Mouse (Mus musculus): ENCODE results near the gene Sh3yl1.

Sh3yl1 gene

DNA sequence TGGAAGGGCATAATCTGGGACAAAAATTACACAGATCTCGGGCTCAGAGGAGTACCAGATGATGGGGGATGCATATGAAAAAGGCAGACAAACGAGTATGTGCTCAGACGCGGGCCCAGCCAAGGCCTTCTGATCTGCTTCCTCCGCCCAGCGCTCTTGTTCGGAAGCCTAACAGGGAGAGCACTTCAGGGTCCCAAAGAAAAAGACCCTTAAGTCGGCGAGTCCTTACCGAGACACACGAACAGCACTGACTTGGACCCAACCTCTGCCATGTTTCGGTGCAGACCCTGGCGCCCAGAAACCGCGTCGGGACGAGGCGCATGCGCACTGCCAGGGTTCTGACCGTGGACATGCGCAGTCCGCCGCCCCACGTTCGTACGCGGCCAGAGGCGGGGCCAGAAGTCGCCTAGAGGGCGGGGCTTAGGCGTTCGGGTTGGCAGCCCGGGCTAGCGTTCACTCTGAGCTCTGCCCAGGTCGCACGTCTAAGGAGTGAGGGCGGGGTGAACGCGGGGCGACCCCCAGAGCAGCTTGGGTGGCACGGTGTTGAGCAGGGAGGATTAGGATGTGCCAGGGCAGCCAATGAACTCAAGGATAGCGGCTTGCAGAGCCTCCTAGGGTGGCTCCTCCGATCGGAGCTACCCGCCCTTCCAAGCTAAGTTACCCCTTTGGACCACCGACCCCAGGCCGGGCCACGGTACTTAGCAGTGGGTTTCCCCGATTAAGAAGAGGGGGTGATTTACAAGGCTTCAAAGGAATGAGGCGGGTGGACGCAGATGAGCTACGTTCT lies at the start of gene Sh3yl1, which contains the start of gene Acp1:
TSS of gene Sh3yl1 (plus strand) at position 408 of the 787 bp plus-strand sequence.
TSS of gene Acp1 (minus strand) at position 329 of the 787 bp plus-strand sequence.
- peak; percentile 94 to 95 for DNase-seq (ENCODE audit: low read depth in 2 of 2, low spot score in 2 of 2)

DNA sequence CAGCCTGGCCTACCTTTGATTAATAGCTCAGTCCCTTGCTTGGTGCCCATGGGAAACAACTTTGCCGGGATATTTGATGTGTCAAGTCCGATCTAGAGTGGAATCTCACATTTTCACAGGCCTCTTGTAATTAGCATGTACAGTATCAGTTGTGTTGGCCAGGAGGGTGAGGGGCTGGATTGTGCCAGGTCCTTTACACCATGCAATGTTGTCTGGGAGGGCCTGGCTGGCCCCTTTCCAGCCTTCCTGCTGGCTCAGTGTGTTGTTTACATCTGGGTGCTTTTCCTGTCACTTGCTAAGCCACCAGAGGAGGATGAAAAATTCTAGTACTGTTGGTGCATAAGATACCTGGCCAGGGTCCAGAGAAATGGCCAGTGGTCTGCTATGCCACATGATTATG lies 47.1 kb upstream of the Sh3yl1 start:
- DNase-seq (ENCODE audit: low read depth in 2 of 2, low spot score in 2 of 2), result no peak

DNA sequence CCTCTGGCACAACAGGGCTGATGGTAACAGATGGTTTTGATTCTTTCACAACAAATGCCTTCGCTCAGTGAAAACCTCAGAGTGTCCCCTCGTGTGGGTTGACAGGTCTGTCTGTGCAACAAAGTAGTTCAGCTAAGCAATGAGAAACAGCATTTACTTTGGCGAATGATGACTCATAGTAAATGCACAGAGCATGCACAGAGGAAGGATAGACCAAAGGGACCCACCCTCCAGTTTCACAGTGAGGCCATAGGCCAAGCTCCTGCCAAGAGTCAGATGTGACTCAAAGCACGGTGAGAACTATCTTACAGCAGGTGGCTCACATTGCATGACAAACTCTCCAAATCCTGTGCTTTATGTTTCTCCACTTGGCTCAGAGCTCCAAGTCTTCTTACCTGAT lies 45.7 kb upstream of the Sh3yl1 start:
- no peak for DNase-seq (ENCODE audit: low read depth in 2 of 2, low spot score in 2 of 2)

DNA sequence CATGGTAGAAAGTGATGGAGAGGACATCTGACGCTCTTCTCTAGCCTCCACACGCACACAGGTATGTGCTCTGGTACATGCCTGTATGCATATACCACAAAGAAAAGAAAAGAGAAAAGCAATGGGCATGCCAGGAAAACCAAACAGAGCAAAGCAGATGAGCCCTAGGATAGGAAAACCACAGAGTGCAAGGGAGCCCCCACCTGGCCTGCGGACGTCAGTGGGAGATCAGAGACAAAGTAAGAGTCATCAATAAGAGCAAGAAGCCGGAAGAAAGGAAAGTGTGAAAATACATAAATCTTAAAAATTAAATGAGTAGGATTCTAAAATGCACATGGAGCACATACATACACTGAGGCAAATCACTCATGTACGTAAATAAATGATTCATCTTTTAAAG lies 32.0 kb upstream of the Sh3yl1 start:
- DNase-seq (ENCODE audit: low read depth in 2 of 2, low spot score in 2 of 2), result no peak

DNA sequence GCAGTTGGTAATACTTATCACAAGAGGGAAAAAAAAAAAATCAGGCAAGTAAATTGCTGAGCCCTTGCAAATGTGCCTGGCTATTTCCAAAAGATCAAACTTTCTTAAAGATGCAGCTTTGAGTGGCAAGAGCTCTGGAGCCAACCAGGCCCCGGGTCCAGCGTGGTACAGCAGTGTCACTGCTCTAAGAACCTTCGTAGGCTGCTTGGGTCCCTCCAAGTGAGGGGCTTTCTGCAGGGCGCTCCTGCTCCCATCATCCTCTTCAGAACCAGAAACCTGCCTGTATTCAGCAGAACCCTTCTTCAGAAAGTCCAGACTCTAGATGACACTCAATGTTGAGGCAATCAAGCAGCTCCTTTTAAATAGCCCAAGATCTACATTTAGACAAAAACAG lies 27.9 kb upstream of the Sh3yl1 start:
- DNase-seq (ENCODE audit: low read depth in 2 of 2, low spot score in 2 of 2), result no peak

DNA sequence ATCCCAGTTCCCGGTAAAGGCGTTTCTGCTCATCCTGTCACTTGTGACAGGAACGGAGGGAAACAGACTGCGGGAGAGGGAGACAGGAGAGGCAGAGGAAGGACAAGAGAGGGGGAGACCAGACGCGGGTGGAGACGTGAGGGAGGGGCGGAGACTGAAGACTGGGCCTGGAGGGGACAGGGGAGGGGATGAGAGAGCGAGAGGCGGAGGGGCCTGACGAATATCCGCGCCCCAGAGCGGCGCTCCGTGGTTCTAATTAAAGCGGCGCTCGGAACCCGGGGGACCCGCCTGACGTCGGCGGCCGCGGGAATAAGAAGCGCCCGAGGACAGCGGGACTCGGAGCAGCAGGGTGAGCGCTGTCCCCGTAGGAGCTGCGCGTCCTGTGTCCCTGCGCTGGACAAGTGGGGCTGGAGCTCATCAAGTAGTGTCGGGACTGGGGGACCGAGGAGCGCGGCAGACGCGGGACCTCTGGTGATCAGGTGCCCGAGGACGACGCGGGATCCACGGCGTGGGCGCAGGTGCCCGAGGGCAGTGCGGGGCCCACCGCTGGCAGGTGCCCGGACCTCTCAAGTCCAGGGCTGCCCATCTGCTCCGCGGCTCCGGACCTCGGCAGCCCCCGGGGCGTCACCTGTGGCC lies 27.4 kb upstream of the Sh3yl1 start, which contains the start of gene Alkal2:
TSS of gene Alkal2 (plus strand) at position 337 of the 636 bp plus-strand sequence.
- DNase-seq (ENCODE audit: low read depth in 2 of 2, low spot score in 2 of 2), result no peak

DNA sequence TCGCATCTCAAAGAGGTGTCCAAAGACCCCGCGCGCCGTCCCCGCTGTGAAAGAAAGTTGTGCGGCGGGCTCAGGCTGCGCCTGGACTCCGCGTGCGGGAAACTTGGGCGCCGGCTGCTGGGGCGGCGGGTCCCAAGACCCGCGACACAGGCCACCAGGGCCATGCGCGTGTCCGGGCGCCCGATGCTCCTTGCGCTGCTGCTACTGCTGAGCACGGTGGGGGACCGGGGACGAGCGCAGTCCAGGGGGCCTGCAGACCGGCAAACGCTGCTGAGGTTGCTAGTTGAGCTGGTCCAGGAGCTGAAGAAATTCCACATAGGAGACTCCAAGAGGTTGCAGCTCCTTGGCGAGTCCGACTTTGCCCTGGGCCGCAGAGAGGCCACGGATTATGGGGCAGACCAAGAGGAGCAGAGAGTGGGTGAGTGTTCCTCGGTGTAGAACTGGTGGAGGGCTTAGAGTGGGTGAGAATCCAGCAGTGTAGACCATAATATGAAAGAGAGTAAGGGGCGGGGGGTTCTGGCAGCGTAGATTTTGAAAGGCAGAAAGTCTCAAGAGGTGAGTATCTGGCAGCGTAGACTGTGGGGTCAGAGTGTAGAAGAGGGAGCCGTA lies 26.7 kb upstream of the Sh3yl1 start:
- DNase-seq (ENCODE audit: low read depth in 2 of 2, low spot score in 2 of 2), result no peak

DNA sequence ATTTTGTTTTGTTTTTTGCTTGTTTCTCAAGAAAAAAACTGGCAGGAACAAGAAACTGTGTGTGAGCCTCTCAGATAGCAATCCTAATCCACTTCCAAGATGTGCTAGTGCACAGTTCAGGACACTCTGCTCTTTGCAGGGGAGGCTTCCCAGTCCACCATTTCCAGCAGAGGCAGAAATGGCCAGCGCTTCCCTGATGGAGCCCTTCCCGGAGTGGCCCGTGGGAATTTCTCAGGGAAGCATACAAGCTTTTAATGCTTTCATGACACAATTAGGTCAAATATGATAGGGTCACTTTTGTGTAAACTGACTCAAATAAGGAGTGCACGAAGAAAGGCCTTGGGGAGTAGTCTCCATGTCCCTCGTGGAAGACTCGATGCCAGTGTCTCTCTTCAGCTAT lies 25.6 kb upstream of the Sh3yl1 start:
- no peak for DNase-seq (ENCODE audit: low read depth in 2 of 2, low spot score in 2 of 2)

DNA sequence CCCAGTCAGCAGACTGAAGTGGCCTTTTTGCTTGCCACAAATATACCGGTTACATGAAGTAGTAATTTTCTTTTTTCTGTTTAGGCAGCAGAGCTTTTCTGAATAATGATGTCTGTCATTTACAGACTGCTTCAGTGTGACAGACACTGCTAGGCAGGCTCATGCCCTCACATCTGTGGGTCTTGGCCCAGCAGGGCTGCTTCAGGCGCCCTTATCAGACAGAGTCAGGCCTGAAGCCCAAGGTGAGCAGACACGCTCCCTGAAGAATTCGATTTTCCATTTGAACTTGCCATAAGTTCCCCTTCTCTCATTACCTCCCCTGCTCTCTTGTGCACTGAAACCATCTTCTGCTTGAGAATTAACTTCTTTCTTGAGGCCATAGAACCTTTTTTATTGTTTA lies 23.5 kb upstream of the Sh3yl1 start:
- DNase-seq (ENCODE audit: low read depth in 2 of 2, low spot score in 2 of 2), result no peak

DNA sequence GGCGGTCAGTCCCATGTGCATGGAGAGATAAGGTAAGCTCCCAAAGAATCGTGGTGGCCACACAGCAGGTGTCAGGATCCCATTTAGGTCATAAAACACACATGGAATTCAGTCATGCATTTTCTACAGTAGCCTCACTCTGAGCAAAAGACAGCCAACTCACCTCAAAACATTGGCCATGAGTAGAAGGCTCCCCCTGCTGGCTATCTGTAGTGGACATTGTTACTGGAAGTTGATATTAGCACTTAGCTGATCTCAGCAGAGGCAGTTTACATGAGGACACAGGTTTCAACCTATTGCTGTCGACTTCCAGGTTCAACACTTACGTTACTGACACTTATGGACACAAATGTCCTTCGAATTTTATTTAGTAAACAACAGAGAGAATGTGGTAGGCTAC lies 21.4 kb upstream of the Sh3yl1 start:
- no peak for DNase-seq (ENCODE audit: low read depth in 2 of 2, low spot score in 2 of 2)

DNA sequence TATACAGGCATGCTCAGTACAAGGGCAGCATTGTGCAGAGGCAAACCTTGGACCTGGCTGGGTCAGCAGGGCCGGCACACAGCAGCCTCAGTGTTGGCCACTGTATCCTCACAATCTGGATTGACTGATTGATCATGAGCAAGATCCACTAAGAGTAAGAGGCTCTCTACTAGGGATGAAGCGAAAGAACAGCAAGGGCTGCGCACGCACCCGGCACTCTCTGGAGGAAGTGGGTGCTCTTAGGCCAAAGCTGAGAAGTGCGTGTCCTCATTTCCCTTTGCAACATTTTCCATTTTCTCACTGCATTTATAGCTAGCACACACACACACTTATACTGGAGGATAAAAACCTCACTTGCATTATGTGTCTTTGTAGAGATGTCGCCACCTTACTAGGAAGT lies 20.0 kb upstream of the Sh3yl1 start:
- no peak for DNase-seq (ENCODE audit: low read depth in 2 of 2, low spot score in 2 of 2)

DNA sequence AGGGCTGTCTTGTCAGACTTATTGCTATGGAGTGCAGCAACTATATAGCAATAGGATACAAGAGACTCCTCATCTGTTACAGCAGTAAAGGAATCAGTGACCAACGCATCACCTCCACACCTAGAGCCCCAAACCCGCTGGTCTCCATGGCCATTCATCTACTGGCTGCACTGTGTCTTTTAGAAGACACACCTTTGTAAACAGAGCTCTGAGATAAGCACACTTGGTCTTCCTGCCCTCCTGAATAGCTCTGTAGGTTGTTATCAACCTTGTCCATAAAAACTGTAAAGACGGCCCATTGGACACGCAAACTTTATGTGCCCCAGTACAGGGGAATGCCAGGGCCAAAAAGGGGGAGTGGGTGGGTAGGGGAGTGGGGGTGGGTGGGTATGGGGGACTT lies 14.4 kb upstream of the Sh3yl1 start:
- DNase-seq (ENCODE audit: low read depth in 2 of 2, low spot score in 2 of 2), result no peak

DNA sequence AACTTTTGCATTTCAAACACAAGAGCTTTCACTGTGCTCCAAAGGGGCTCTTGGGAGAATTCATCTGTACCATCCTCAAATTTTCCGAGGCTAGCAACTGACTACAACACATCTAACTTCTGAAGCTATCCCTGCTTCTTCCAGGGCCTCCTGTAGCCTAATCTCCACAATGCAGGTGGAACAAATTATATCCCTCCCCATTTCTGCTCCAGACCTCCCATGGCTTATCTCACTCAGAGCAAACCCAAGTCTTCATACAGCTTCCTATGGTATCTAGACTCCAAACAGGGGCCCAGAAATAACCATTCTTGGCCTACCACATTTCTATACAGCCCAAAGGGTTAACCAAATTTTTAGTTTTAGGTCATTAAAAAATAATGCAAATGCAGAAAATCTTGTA lies 2.8 kb upstream of the Sh3yl1 start:
- DNase-seq (ENCODE audit: low read depth in 2 of 2, low spot score in 2 of 2), result no peak

DNA sequence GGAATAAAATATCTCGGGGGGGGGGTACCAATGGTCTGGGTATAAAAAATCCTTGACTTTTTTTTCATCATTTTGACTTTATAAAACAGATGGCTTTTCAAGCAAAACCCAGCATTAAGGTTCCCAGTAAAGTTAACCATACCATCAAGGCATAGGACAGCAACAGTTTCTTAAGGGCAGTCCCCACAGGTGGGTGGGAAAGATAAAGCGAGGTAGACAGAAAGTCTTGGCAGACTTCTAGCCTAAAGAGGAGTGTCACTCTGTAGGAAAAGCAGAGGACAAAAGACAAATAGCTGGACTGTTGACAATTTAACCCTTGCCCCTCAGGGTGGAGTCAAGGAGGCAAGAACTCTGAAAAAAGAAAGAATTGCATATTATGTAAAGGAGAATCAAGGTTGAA lies 1.6 kb upstream of the Sh3yl1 start:
- DNase-seq (ENCODE audit: low read depth in 2 of 2, low spot score in 2 of 2), result no peak

DNA sequence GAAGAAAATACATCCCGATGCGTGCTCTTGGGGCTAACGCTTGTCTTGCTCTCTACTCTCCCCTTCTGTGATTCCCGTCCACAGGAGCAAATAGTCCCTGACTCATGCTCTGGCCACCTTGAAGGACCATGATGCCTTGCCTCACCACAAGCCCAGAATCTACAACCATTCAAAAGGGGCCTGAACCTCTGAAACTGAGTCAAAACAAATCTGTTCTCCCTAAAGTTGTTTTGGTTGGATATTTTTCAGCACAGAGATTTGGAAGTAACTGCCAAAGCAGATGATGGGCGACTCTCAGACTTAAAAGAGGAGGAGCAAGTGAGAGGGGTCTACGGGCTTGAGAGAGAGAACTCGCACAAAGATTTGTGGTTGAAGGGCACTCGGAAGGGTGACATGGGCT lies 608 bp upstream of the Sh3yl1 start:
- no peak for DNase-seq (ENCODE audit: low read depth in 2 of 2, low spot score in 2 of 2)

DNA sequence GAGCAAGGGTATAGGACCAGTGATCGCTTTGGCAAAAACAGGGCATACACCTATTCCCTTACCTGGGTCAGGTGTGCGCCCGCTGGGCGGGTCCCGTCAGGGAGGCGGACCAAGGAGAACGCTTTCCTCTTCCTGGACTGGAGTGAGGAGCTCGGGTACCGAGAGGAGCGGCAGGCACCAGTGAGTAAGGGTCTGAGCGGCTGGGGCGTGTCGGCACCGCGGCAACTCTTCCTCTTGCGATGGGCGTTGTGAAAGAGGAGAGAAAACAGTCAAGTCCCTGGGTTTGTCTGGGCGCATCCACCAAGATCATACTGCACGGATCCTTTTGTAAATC lies 547 bp downstream of the Sh3yl1 start:
- DNase-seq (ENCODE audit: low read depth in 2 of 2, low spot score in 2 of 2), result peak in 1 of 2 experiments; percentile 32

DNA sequence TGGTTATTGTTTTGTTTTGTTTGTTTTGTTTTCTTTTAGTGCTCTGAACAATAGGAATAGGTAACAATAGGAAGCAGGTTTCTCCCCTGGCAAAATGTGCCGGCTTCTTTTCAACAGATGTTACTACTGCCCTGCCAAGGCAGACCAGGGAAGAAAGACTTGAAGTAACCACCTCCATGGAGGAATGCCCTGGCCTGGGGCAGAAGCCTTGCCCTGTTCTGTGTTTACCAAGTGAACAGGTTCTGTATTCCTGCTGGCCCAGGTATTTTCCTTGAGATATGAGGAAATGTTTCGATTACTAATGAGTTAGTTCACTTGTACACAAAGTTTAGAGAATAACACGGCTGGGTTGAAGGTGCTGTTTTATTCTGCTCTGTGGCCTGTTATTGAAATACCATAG lies 1.4 kb downstream of the Sh3yl1 start:
- DNase-seq (ENCODE audit: low read depth in 2 of 2, low spot score in 2 of 2), result no peak

DNA sequence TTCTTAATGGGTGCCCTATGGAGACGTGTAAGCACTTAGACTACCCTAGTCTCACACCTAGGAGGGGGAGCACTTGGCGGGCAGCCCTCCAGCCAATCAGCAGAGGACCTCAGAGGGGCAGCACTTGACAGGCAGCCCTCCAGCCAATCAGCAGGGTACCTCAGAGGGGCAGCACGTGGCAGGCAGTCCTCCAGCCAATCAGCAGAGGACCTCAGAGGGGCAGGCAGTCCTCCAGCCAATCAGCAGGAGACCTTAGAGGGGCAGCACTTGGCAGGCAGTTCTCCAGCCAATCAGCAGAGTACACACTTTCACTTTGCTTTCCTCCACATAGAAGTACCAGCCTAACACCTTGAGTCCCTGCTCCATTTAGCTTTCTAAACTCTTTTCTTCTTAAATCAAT lies 10.9 kb downstream of the Sh3yl1 start:
- no peak for DNase-seq (ENCODE audit: low read depth in 2 of 2, low spot score in 2 of 2)

DNA sequence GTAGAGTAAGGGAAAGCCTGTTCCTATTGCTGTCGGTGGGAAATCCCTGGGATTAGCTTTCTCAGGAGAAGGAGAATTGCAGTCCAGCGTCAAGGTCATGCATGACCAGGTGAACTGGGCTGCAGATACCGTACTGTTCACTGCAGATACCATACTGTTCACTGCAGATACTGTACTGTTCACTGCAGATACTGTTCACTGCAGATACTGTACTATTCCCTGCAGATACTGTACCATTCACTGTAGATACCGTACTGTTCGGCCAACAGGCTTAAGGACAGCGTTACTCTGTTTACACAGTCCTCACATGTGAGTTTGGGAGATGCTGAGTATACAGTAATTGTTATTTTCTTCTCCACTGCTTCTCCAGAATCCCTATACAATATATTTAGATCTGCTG lies 16.7 kb downstream of the Sh3yl1 start:
- no peak for DNase-seq (ENCODE audit: low read depth in 2 of 2, low spot score in 2 of 2)

DNA sequence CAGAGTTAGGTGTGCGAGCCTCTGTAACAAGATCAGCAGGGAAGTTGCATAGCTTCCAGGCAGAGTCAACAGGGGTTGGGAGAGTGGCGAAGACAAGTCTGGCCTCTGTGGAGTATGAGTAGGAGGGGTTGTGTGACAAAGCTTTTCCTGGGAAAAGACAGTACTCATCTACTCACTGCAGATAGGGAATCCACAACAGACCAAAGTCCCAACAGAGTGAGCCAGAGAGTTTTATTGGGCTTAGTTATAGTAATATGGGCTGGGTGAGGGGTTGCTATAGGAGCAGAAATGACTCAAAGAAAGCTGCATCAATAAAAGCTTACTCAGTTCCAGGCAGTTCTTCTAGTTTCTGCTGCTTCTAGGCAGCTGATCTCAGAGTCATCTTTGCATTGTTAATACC lies 21.8 kb downstream of the Sh3yl1 start:
- no peak for DNase-seq (ENCODE audit: low read depth in 2 of 2, low spot score in 2 of 2)

DNA sequence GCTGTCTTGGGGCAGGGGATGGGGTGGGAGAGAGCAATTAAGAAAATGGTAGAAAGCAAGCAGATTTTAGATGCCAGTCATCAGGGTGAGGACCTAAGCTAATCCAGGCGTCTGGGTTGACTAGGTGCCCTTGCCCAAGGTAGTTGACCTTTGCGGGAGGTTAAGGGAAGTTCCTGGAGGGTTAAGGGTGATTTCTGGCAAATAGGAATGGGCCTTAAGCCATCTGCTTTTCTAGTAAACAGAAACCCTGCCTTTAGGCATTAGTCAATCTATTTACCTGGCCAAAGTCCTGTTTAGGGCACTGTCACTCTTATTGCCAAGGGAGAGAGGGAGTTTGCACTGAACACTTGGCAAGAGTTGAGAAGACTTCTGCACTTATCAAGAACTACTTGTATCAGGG lies 25.4 kb downstream of the Sh3yl1 start:
- DNase-seq (ENCODE audit: low read depth in 2 of 2, low spot score in 2 of 2), result no peak
